Mouse (Mus musculus) limb, embryonic 12.5 days (tissue): ENCODE measurements at regions not wholly inside any gene's neighbourhood (a gene's known extent, or its start where the extent isn't known, plus 50 kb on each side); places are given as distances from the start of the nearest gene placed in this dataset.

Experiments
- ATAC-seq: fragments of 200-750 bp; cut with Nextera tagmentation; 2 replicates; pipeline ENCODE4 v1.8.0; 2017; ENCODE audit warnings: low read depth, moderate TSS enrichment; ENCODE audit not compliant: insufficient number of reproducible peaks, insufficient read depth, low FRiP score, low TSS enrichment
- H3K27ac ChIP-seq: fragments of 300-500 bp; sonication (generic); 2 replicates; pipeline ENCODE4 v1.5.1; 2016; ENCODE audit warnings: mild to moderate bottlenecking, moderate library complexity
- H3K27me3 ChIP-seq: fragments of 300-500 bp; sonication (generic); 2 replicates; pipeline ENCODE4 v1.6.1; 2016; ENCODE audit warnings: mild to moderate bottlenecking, moderate library complexity
- H3K36me3 ChIP-seq: fragments of 300-500 bp; sonication (generic); 2 replicates; pipeline ENCODE4 v1.6.1; 2016; ENCODE audit warnings: mild to moderate bottlenecking, moderate library complexity
- H3K4me1 ChIP-seq: fragments of 300-500 bp; sonication (generic); replicated peaks from 2 replicates; pipeline ENCODE4 v1.6.1; 2016
- H3K4me2 ChIP-seq: fragments of 300-500 bp; sonication (generic); 2 replicates; pipeline ENCODE4 v1.6.1; 2016; ENCODE audit warnings: mild to moderate bottlenecking, moderate library complexity
- H3K4me3 ChIP-seq: fragments of 300-500 bp; sonication (generic); replicated peaks from 2 replicates; pipeline ENCODE4 v1.5.1; 2016; ENCODE audit warnings: mild to moderate bottlenecking
- H3K9ac ChIP-seq: fragments of 300-500 bp; sonication (generic); replicated peaks from 2 replicates; pipeline ENCODE4 v1.6.1; 2016; ENCODE audit warnings: mild to moderate bottlenecking, moderate library complexity
- H3K9me3 ChIP-seq: fragments of 300-500 bp; sonication (generic); 2 replicates; pipeline ENCODE4 v1.6.1; 2016; ENCODE audit warnings: mild to moderate bottlenecking, moderate library complexity
- WGBS: fragments of 180-500 bp; shearing (Covaris S2); methylation state at CpG from one replicate; pipeline ENCODE4 v1.1.7; 2016; 5-methylcytosine and 5-hydroxymethylcytosine counted together

DNA sequence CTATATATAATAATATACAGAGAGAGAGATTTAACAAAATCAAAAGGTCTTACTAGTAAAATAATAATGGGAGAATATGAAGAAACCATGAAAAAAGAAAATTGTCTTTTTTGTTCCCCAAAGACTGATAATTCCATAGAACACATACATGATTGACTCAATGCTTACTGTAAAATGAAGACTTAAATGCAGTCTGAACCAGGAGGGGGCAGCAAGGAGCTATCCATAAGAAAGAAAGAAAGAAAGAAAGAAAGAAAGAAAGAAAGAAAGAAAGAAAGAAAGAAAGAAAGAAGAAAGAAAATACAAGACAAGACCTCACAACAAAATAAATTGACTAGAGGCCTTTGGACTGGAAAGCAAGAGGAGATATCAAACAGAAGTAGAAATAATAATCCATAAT, 868.8 kb upstream of the Acvr2a start:
- H3K9me3 ChIP-seq = no peaks in the 10 kb centered on the region
- no peak overlapping the region for H3K27ac ChIP-seq
- ATAC-seq = no peak
- H3K4me3 ChIP-seq = no peak overlapping the region
- no peak overlapping the region for H3K9ac ChIP-seq
- no peaks in the 10 kb centered on the region for H3K36me3 ChIP-seq
- H3K4me2 ChIP-seq = no peak overlapping the region
- H3K4me1 ChIP-seq = no peaks in the 10 kb centered on the region
- H3K27me3 ChIP-seq = no peaks in the 10 kb centered on the region

DNA sequence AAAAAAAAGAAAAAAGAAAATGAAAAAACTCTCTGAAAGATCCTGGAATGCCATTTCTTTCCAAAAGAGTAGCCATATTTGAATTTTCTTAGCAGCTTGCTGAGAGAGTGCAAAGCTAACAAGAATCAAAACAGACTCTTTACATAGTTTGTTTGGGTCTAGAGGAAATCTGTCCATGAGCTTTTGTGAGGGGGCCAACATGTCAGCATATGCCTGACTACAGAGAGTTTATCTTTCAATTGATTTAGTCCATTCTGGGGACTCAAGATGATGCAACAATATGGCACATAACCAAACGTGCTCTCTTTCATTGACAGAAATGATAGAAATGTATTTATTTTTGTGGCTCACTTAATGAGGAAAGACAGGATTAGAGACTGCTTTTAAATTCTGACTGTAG, 822.8 kb upstream of the Acvr2a start:
- no peaks in the 10 kb centered on the region for H3K9me3 ChIP-seq
- no peaks in the 10 kb centered on the region for H3K27me3 ChIP-seq
- H3K27ac ChIP-seq = no peak overlapping the region
- no peaks in the 10 kb centered on the region for H3K4me1 ChIP-seq
- no peak overlapping the region for H3K9ac ChIP-seq
- WGBS = 73% methylated on average over 1 of the region's 1 CpGs
- H3K36me3 ChIP-seq = no peaks in the 10 kb centered on the region
- H3K4me2 ChIP-seq = no peak overlapping the region
- H3K4me3 ChIP-seq = no peak overlapping the region
- ATAC-seq = no peak

DNA sequence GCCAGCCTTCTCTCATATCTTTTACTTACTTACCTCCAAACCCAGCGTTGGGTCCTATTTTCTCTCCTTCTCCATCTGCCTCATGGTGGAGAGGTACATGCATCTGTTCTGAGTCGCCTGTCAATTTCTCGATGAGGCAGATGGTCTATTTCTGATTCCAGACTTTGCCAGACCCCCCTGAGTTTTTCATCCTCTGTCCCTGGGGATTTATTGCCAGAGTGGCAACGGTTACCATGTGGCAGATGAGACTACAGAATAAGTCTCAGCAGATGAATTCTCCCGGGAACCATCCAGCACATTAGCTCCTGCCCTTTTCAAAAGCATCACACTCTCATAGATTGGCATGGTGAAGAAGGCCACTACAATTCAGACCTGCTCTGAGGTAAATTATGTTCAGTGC, 819.7 kb upstream of the Acvr2a start:
- Histone ChIP-seq H3K27me3 (no peaks in the 10 kb centered on the region), H3K36me3 (no peaks in the 10 kb centered on the region), H3K4me2 (no peak overlapping the region), H3K27ac (no peak overlapping the region), H3K9ac (no peak overlapping the region), H3K4me3 (no peak overlapping the region), H3K9me3 (no peaks in the 10 kb centered on the region), H3K4me1 (no peaks in the 10 kb centered on the region)
- no peak for ATAC-seq
- 80% methylated on average over 5 of the region's 5 CpGs for WGBS

DNA sequence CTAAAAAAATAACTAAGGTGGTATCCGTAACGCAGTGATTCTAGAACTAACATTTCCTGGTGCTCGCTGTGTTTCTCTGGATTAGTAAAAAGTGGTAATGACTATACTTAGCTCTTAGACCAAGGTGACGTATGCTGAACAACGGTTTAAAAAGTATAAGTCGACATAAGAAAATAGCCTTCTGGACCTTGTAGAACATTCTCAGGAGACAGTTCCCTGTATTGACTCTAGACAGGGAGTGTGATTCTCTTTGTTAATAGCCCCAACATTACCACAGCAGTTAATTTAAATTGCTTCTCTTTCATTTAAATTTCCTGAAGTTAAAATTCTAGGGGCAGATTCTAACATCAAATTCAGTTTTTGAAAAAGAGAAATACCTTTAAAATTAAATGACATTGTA, 812.7 kb upstream of the Acvr2a start:
- H3K4me2 ChIP-seq = no peak overlapping the region
- 83% methylated on average over 6 of the region's 6 CpGs for WGBS
- ATAC-seq = no peak
- no peaks in the 10 kb centered on the region for H3K4me1 ChIP-seq
- no peaks in the 10 kb centered on the region for H3K9me3 ChIP-seq
- no peak overlapping the region for H3K27ac ChIP-seq
- no peak overlapping the region for H3K4me3 ChIP-seq
- no peaks in the 10 kb centered on the region for H3K27me3 ChIP-seq
- H3K36me3 ChIP-seq = no peaks in the 10 kb centered on the region
- H3K9ac ChIP-seq = no peak overlapping the region

DNA sequence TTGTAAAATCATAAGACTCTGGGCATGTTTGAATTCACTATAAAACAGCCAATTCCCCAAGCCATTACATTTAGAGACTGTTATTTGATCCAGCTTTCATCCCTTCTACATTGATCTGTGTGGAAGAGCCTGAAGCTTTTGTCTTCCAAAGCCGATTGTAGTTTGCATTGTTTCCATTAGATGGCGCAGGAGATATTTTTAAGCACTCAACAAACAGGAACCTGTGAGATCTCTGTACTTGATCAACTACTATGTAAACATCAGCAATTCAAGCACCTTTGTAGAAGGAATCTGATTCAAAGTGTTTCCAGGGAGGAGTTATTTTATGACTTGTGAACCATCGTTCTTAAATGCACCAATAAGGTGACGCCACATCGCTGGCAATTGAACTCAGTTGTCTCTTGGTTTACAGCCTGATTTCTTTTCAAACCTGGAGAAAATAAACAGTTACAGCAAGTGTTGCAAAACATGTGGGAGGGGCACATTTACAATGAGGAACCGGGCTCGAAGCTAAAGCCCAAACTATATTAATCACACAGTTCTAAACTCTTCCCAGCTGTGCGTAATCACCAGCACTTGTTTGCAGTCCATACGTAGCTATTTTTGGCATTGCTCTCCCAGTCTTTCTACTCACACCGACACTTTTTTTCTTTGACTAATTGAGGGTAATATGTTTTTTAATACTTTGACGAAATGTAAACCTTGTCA, 812.0 kb upstream of the Acvr2a start:
- ATAC-seq = peak; percentile 47; the same call in 1 of the 2 replicates
- 33% methylated on average over 11 of the region's 11 CpGs for WGBS

DNA sequence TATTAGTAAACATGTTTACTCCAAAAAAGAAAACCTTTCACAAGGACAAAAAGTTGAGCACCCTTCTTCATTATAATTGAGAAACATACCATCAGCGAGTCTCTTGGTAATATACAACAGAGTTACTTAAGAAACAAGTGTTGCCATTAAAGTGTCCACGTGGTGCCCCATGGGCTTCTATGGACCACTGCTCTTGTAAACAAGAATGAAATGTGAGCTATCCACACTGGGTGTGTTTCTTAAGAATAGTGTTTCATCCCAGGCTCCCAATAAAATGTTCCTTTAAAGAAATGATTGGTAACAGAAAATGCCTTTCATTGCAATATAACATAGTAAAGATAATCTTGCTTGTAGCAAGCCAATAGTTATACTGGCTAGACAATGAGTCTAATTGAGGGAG, 803.6 kb upstream of the Acvr2a start:
- 42% methylated on average over 2 of the region's 2 CpGs for WGBS
- Histone ChIP-seq H3K27me3 (no peaks in the 10 kb centered on the region), H3K4me2 (no peak overlapping the region), H3K4me1 (peaks cover 5% of the 10 kb centered on the region; the same call in 1 of the 2 replicates), H3K27ac (no peak overlapping the region), H3K9ac (no peak overlapping the region), H3K36me3 (no peaks in the 10 kb centered on the region), H3K9me3 (no peaks in the 10 kb centered on the region), H3K4me3 (no peak overlapping the region)
- ATAC-seq = no peak

More for the DNA sequence above, 812.0 kb upstream of the Acvr2a start:
- Histone ChIP-seq H3K4me3 (no peak overlapping the region), H3K36me3 (no peaks in the 10 kb centered on the region), H3K4me2 (no peak overlapping the region), H3K9ac (no peak overlapping the region), H3K27ac (no peak overlapping the region), H3K9me3 (no peaks in the 10 kb centered on the region), H3K27me3 (no peaks in the 10 kb centered on the region), H3K4me1 (no peaks in the 10 kb centered on the region)

DNA sequence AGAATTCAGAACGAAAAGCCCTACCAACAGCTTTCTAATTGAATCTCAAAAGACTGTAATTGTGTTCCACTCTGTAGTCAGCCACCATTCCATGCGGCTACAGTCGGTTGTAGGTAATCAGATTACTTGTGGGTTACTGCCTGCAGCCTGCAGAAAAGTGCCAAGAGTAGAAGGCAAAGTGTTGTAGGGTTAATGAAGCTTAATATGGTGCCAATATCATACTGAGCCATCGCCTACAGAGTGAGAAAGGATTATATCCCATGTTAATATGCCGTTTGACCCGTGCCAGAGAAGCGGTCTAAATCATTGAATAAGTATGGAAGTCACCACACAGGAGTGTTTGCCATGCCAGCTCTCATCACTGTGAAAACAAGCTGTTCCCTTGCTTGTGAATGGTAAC, 786.4 kb upstream of the Acvr2a start:
- Histone ChIP-seq H3K9me3 (no peaks in the 10 kb centered on the region), H3K27me3 (no peaks in the 10 kb centered on the region), H3K4me2 (no peak overlapping the region), H3K36me3 (no peaks in the 10 kb centered on the region), H3K4me1 (no peaks in the 10 kb centered on the region), H3K4me3 (no peak overlapping the region), H3K9ac (no peak overlapping the region), H3K27ac (no peak overlapping the region)
- no peak for ATAC-seq
- 87% methylated on average over 7 of the region's 7 CpGs for WGBS

DNA sequence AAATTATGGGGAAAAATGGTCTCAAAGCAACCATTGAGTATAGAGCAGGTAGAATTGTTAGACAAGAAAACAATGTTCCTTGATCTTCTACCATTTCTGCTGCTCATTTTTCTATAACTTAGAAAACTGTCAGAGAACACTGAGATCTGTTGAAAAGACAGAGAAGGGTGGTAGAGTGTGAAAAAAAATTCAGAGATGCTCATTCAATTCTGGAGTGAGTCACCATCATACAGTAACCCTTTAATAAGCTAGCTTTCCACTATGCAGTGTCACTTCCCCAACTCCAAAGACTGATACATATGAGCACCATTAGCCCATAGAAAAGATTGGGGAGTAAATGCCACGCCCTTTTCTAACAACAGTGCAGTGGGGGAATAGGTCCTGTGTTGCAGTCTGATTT, 752.5 kb upstream of the Acvr2a start:
- no peaks in the 10 kb centered on the region for H3K27me3 ChIP-seq
- H3K9me3 ChIP-seq = no peaks in the 10 kb centered on the region
- H3K4me1 ChIP-seq = no peaks in the 10 kb centered on the region
- no peak overlapping the region for H3K4me2 ChIP-seq
- H3K9ac ChIP-seq = no peak overlapping the region
- no peaks in the 10 kb centered on the region for H3K36me3 ChIP-seq
- no peak overlapping the region for H3K4me3 ChIP-seq
- no peak overlapping the region for H3K27ac ChIP-seq
- 55% methylated on average over 1 of the region's 1 CpGs for WGBS
- ATAC-seq = no peak

DNA sequence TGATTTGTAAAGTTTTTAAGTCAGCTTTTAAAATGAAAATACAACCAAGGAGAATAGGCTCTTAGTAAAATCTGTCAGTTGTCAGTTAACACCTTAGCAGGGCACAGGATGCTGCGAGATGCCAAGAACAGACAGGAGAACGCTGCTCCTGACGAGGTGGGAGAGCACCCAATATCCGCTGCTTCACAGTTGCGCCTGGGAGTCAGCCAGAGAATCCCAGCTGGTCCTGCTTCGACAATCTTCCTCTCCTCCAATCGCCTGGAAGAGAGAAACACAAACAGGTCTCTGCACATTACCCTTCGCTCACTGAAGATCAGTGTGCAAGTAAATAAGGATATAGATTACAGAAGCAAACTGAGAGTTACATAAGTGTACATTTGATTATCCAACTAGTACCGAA, 750.5 kb upstream of the Acvr2a start:
- Histone ChIP-seq H3K27ac (no peak overlapping the region), H3K4me1 (no peaks in the 10 kb centered on the region), H3K9me3 (no peaks in the 10 kb centered on the region), H3K9ac (no peak overlapping the region), H3K4me3 (no peak overlapping the region), H3K27me3 (no peaks in the 10 kb centered on the region), H3K36me3 (no peaks in the 10 kb centered on the region), H3K4me2 (no peak overlapping the region)
- 68% methylated on average over 9 of the region's 9 CpGs for WGBS
- ATAC-seq = no peak

DNA sequence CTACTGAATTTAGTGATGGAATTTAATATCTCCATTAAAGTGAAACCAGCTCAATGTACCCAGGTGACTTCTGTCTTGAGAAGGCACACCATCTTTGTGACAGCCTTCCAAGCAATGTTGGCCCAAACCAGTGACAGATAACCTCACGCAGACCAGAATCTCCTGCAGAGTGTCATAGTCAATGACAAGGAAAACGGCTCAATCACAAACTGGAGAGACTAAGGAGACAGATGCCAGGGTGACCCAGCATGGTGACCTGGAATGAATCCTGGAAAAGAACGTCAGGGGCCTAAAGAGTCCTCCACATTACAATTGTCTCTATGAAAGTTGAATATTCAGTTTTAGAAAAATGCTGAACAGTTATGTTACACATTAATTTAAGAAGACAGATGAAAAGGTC, 748.7 kb upstream of the Acvr2a start:
- no peak overlapping the region for H3K9ac ChIP-seq
- no peak overlapping the region for H3K27ac ChIP-seq
- H3K4me3 ChIP-seq = no peak overlapping the region
- no peak overlapping the region for H3K4me2 ChIP-seq
- H3K36me3 ChIP-seq = no peaks in the 10 kb centered on the region
- no peak for ATAC-seq
- H3K9me3 ChIP-seq = no peaks in the 10 kb centered on the region
- H3K27me3 ChIP-seq = no peaks in the 10 kb centered on the region
- 76% methylated on average over 3 of the region's 3 CpGs for WGBS
- H3K4me1 ChIP-seq = no peaks in the 10 kb centered on the region

DNA sequence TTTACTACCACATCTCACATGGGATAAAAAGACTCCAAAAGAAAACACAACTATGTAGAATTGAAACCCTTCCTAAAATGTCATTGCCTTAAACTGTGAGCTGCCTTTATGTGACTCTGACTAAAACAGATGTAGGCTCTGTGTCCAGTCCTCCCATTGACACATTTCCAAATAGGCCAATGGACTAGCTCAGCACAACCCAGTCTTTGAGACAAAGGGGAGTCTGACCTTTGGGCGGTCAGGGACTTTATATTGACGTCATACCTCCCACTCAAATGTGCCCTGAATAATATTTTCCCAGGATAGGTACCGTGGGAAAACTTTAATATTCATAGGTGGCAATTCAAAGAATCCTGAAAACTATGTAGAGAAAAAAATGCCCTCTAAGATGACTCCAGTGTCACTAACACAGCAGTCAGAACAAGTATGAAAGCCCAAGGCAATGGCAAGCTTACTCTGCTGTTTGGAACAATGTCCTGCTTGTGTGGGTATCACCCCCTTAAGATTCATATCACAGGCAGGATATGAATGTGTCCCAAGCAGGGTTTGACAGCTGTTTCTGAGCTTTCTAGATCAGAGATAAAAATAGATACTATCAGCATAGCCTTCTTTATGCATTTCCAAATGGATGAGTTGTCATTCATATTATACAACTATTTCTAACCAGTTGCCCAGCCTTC, 731.6 kb upstream of the Acvr2a start:
- Histone ChIP-seq H3K27ac (no peak overlapping the region), H3K4me2 (no peak overlapping the region), H3K27me3 (no peaks in the 10 kb centered on the region), H3K9me3 (no peaks in the 10 kb centered on the region), H3K4me3 (no peak overlapping the region), H3K4me1 (no peaks in the 10 kb centered on the region), H3K9ac (no peak overlapping the region), H3K36me3 (no peaks in the 10 kb centered on the region)
- 75% methylated on average over 3 of the region's 3 CpGs for WGBS
- no peak for ATAC-seq

DNA sequence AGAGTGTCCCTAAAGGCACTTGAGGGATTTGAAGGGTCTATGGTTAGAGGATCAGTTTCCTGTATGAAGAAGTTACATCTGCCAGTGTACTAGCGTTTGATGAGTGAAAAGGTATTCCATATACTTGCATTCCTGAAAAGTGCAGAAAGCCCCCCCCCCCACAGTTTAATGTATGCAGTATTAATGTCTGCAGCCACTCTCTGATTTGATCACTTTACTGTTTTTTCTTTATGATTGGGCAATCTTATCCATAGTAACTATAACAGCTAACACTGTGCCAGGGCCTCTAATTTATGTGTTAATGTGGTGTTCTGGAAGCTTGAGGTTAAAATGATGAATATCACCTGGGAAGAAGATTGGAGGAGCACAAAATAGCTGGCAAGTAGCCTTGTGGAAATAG, 715.6 kb upstream of the Acvr2a start:
- peaks cover 15% of the 10 kb centered on the region for H3K4me1 ChIP-seq
- H3K4me3 ChIP-seq = no peak overlapping the region
- no peak overlapping the region for H3K27ac ChIP-seq
- no peak overlapping the region for H3K4me2 ChIP-seq
- H3K9me3 ChIP-seq = no peaks in the 10 kb centered on the region
- no peaks in the 10 kb centered on the region for H3K27me3 ChIP-seq
- no peaks in the 10 kb centered on the region for H3K36me3 ChIP-seq
- 65% methylated on average over 1 of the region's 1 CpGs for WGBS
- no peak for ATAC-seq
- H3K9ac ChIP-seq = no peak overlapping the region
